Mouse (Mus musculus) liver, embryonic 15.5 days (tissue): ENCODE data around the gene Rtn4r. TPM values are rescaled to one million over a fixed set of nuclear protein-coding genes. Genes with fewer than 3 reads are reported as not detected.
A peak's percentile ranks its signal among the peaks of the same experiment; 100 is the strongest.

Source experiments
- ATAC-seq: fragments of 200-750 bp; cut with Nextera tagmentation; 2 replicates; pipeline ENCODE4 v1.8.0; 2017; ENCODE audit warnings: moderate number of reproducible peaks, mild to moderate bottlenecking, moderate library complexity; ENCODE audit not compliant: insufficient read depth
- H3K27ac ChIP-seq: fragments of 300-500 bp; sonication (generic); replicated peaks from 2 replicates; pipeline ENCODE4 v1.5.1; 2015; ENCODE audit warnings: mild to moderate bottlenecking, inconsistent platforms
- H3K27me3 ChIP-seq: fragments of 300-500 bp; sonication (generic); 2 replicates; pipeline ENCODE4 v1.6.1; 2015; ENCODE audit warnings: mild to moderate bottlenecking, inconsistent platforms
- H3K36me3 ChIP-seq: fragments of 300-500 bp; sonication (generic); replicated peaks from 2 replicates; pipeline ENCODE4 v1.6.1; 2015; ENCODE audit warnings: moderate library complexity, mild to moderate bottlenecking, inconsistent platforms
- H3K4me1 ChIP-seq: fragments of 300-500 bp; sonication (generic); replicated peaks from 2 replicates; pipeline ENCODE4 v1.6.1; 2015; ENCODE audit warnings: inconsistent platforms
- H3K4me2 ChIP-seq: fragments of 300-500 bp; sonication (generic); 2 replicates; pipeline ENCODE4 v1.6.1; 2015; ENCODE audit warnings: moderate library complexity, mild to moderate bottlenecking, inconsistent platforms
- H3K4me3 ChIP-seq: fragments of 300-500 bp; sonication (generic); replicated peaks from 2 replicates; pipeline ENCODE4 v1.5.1; 2015; ENCODE audit warnings: mild to moderate bottlenecking, inconsistent platforms
- H3K9ac ChIP-seq: fragments of 300-500 bp; sonication (generic); 2 replicates; pipeline ENCODE4 v1.6.1; 2015; ENCODE audit warnings: moderate library complexity, mild to moderate bottlenecking, inconsistent platforms
- H3K9me3 ChIP-seq: fragments of 300-500 bp; sonication (generic); replicated peaks from 2 replicates; pipeline ENCODE4 v1.6.1; 2016; ENCODE audit warnings: inconsistent platforms
- WGBS: fragments of 180-500 bp; shearing (Covaris S2); methylation state at CpG from one replicate; pipeline ENCODE4 v1.1.7; 2015; ENCODE audit warnings: mixed read lengths; ENCODE audit not compliant: insufficient replicate concordance; 5-methylcytosine and 5-hydroxymethylcytosine counted together
- polyA plus RNA-seq: library from polyadenylated mRNA; unstranded; fragments of >200 nt; fragmentation: Nextera tagmentation; extraction: Ambion mirVana; gene quantifications from 2 replicates; pipeline ENCODE4 v1.2.1, GENCODE M21; 2015

Rtn4r gene
- 0.33 and 0.47 TPM in 2 replicates for polyA plus RNA-seq

DNA sequence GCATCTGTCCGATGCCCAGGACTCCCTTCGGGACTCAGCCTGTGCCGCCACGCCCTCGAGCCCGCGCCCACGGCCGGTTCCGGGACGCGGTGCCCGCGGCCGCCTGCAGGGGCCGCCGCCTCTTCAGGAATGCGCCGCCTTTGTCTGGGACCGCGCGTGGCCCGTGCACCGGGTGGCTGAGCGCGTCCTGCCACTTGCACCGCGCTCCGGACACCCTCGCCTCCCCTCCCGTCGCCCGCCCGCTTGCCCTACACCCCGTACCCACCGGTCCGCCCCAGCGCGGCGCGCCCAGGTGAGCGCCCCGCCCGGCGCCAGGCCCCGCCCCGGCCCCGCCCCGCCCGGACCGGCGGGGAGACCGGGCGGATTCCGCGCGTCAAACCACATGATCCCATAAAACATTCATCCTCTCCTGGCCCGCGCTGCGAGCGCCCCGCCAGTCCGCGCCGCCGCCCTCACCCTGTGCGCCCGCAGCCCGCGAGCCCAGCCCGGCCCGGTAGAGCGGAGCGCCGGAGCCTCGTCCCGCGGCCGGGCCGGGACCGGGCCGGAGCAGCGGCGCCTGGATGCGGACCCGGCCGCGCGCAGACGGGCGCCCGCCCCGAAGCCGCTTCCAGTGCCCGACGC, at the start of gene Rtn4r:
Rtn4r (plus strand) TSS at position 402 of the 621 bp plus-strand sequence.
- H3K27me3 ChIP-seq = peaks cover 48% of the 10 kb centered on the region
- no peaks in the 10 kb centered on the region for H3K36me3 ChIP-seq
- H3K9ac ChIP-seq = no peak within 1 kb of the TSS
- no peaks in the 10 kb centered on the region for H3K9me3 ChIP-seq
- H3K4me1 ChIP-seq = peaks cover 14% of the 10 kb centered on the region; the same call in 1 of the 2 replicates
- peak within 1 kb of the TSS; percentile 75 for H3K4me2 ChIP-seq
- H3K4me3 ChIP-seq = peak within 1 kb of the TSS; percentile 57
- peak; percentile 53 for ATAC-seq
- no peak within 1 kb of the TSS for H3K27ac ChIP-seq
- WGBS = 1% methylated on average over 86 of the region's 96 CpGs

DNA sequence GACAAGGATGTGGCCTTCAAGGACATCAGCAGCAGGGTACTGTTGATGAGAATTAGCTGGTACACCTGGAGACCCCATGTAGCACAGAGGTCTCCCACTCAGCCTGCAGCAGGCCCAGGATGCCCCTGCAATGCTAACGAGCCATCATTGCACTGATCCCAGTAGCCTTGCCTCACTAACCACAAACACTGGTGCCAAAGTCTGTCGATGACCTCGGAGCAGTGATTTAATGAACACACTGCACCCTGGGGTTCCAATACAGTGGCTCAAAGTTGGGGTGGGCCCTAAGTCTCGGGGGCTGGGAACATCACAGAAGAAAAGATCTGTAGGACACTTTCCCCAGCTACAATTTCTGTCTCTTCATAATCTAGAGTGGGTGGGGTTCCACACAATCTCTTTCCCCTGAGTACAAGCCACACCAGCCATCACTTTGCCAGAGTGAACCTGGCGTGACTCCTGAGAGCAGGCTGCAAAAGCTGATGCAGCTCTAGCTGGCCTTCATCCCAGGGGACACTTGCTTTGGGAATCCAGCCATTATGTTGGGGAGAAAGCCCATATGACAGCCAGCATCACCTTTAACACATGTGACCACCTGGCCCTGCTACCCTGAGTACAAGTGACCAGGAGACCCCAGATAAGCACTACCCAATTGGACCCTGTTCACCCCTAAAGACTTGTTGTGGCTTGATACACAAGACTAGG, 49.0 kb upstream of the Rtn4r start:
- no peaks in the 10 kb centered on the region for H3K27me3 ChIP-seq
- 55% methylated on average over 5 of the region's 5 CpGs for WGBS
- H3K4me1 ChIP-seq = 0 out of 2 replicates have a peak, but pooled peaks cover 4% of the 10 kb centered on the region
- H3K4me3 ChIP-seq = no peak overlapping the region
- H3K4me2 ChIP-seq = no peak overlapping the region
- no peak for ATAC-seq
- no peaks in the 10 kb centered on the region for H3K36me3 ChIP-seq
- no peak overlapping the region for H3K27ac ChIP-seq
- no peaks in the 10 kb centered on the region for H3K9me3 ChIP-seq
- no peak overlapping the region for H3K9ac ChIP-seq

DNA sequence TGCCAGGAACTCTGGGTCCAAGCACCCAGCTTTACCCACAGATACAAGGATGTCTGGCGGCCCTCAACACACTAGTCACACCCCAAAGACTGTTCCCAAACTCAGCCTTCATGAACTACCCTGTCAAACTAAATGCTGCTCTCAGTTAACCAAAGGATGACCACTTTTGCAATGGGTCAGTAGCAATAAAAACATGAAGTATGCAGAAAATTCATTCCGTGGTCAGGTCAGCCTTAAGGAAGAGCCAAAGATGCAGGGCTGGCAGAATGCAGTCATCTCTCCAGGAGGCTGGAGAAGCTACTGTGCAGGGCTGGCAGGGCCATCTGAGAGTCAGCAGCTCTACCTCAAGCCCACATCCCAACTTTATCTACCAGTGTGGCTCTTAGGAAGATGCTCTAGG, 48.1 kb upstream of the Rtn4r start:
- Histone ChIP-seq H3K4me1 (0 out of 2 replicates have a peak, but pooled peaks cover 4% of the 10 kb centered on the region), H3K4me3 (no peak overlapping the region), H3K36me3 (no peaks in the 10 kb centered on the region), H3K4me2 (no peak overlapping the region), H3K9ac (no peak overlapping the region), H3K27me3 (no peaks in the 10 kb centered on the region), H3K9me3 (no peaks in the 10 kb centered on the region), H3K27ac (no peak overlapping the region)
- no peak for ATAC-seq
- 64% methylated on average over 2 of the region's 2 CpGs for WGBS

DNA sequence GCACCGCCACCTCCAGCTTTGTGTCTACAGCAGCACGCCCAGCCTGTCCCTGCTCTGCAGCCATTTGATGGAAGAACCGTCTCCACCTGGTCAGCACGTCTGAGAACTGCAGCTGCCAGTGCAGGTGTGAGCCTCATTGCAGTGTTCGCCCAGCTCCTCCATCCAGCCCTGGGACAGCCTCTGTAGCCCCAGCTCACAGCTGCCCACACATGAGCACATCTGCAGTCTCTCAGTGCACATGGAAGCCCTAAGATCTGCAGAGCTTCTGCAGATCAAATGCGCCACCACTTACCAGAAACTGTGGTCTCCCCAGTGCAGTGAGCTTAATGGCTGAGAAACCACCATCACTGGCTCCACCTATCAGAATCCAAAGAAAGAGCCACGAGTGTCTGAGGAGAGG, 47.3 kb upstream of the Rtn4r start:
- Histone ChIP-seq H3K4me1 (0 out of 2 replicates have a peak, but pooled peaks cover 4% of the 10 kb centered on the region), H3K4me3 (no peak overlapping the region), H3K4me2 (no peak overlapping the region), H3K27me3 (no peaks in the 10 kb centered on the region), H3K9ac (no peak overlapping the region), H3K9me3 (no peaks in the 10 kb centered on the region), H3K36me3 (no peaks in the 10 kb centered on the region), H3K27ac (no peak overlapping the region)
- WGBS = 71% methylated on average over 7 of the region's 7 CpGs
- no peak for ATAC-seq

DNA sequence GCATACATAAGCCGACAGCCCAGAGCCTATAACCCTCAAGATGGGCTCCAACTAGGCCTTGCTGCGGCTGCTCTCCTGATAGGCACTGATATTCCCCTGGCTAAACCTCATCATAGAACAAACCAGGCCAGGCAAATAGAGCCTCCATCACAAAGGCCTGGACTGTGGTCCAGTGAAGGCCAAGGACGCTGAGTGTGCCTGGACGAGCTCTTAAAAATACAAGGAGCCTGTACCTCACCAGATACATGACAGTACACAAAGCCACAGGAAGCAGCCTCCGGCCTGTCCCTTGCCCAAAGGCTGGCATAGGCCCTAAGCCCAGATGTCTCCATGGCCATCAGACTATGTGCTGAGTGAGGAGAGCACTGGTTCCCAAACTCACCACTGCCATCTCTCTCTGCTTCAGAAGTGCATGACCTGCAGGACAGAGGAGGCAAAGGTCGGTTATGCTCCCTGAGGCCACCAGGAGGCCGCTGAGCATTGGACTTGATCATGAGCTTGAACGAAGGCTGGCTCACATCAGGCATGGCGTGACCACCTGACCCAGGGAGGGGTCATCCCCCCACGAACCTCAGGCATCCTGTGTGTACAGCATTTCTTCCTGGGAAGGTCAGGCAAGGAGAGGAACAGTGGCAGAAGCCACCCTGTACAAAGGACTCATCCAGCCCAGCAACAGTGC, 46.2 kb upstream of the Rtn4r start:
- Histone ChIP-seq H3K9ac (no peak overlapping the region), H3K9me3 (no peaks in the 10 kb centered on the region), H3K4me3 (no peak overlapping the region), H3K4me2 (no peak overlapping the region), H3K4me1 (0 out of 2 replicates have a peak, but pooled peaks cover 4% of the 10 kb centered on the region), H3K27me3 (no peaks in the 10 kb centered on the region), H3K36me3 (no peaks in the 10 kb centered on the region), H3K27ac (no peak overlapping the region)
- no peak for ATAC-seq
- WGBS = 56% methylated on average over 10 of the region's 10 CpGs

DNA sequence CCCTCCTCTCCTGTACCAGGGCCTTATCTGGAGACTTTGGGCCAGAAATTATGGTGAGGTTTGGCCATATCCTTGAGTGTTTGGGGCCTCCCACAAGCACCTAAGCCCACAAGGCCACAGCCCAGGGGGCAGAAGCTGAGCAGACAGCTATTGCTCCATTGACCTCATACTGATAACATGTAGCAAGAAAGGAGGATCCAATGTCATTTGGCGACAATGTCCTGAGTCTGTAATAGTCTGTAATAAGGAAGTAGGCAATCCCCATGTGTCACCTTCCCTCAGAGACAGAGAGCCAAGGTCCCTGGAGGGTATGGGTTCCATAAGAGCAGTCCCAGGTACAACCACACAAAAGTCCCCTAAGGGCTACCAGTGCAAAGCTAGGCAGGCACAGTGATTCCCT, 45.2 kb upstream of the Rtn4r start:
- H3K36me3 ChIP-seq = no peaks in the 10 kb centered on the region
- 0 out of 2 replicates have a peak, but pooled peaks cover 4% of the 10 kb centered on the region for H3K4me1 ChIP-seq
- no peaks in the 10 kb centered on the region for H3K9me3 ChIP-seq
- H3K27me3 ChIP-seq = peaks cover 2% of the 10 kb centered on the region
- WGBS = 21% methylated on average over 1 of the region's 1 CpGs
- no peak for ATAC-seq
- H3K9ac ChIP-seq = no peak overlapping the region
- H3K27ac ChIP-seq = no peak overlapping the region
- H3K4me2 ChIP-seq = no peak overlapping the region
- no peak overlapping the region for H3K4me3 ChIP-seq

DNA sequence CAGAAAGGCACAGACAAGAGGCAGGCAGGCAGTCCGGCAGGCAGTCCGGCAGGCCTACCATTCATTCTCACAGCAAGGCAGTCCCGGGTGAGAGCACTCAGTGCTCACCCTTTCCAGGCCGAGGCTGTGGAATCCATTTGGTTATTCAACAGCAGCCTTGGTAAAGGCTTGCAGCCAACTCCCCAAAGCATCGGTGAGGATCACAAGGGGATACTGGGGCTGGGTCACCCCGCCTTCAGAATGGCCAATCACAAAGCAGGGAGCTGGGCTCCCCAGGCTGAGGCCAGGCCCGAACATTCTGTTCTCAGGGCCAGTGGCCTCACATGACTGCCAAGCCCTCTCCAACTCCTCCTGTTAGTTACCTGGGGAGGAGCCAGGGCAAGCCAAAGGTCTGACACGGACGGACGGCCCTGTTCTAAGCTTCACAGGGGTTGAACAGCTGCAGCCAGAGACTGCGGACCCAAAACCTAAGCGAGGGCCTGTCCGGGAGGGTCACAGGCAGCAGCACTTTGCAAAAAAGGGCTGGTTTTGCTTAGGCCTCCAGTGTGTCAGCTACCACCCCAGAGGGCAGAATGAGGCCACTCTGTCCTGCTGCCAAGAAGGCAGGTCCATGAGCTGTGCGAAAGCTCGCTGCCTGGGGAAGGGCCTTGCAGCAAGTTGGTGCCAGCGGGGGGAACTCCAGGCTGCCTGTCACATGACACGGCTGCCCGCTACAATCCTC, 44.1 kb upstream of the Rtn4r start:
- H3K4me3 ChIP-seq = no peak overlapping the region
- no peak overlapping the region for H3K9ac ChIP-seq
- peaks cover 13% of the 10 kb centered on the region for H3K27me3 ChIP-seq
- no peaks in the 10 kb centered on the region for H3K36me3 ChIP-seq
- H3K27ac ChIP-seq = no peak overlapping the region
- no peak for ATAC-seq
- no peak overlapping the region for H3K4me2 ChIP-seq
- H3K9me3 ChIP-seq = no peaks in the 10 kb centered on the region
- H3K4me1 ChIP-seq = 0 out of 2 replicates have a peak, but pooled peaks cover 4% of the 10 kb centered on the region
- WGBS = 79% methylated on average over 18 of the region's 18 CpGs

DNA sequence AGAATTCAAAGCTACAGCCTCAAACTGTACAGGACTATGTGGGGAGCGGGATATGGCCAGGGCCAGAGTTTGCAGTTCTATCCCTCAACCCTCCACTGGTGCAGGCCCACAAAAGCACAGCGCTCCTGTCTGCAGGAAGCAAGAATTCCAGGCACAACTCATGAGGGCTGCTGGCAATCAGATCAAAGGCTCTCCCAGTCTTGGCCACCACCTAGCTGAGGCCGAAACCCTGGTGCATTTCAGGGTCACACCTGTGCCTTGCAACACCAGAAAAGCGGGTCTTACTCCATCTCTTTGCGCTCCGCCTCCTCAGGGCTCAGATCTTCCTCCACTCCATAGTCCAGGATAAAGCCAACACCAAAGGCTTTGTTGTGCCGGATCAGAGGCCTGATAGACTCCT, 43.2 kb upstream of the Rtn4r start:
- Histone ChIP-seq H3K27ac (no peak overlapping the region), H3K4me2 (no peak overlapping the region), H3K4me1 (peaks cover 11% of the 10 kb centered on the region), H3K27me3 (peaks cover 22% of the 10 kb centered on the region), H3K36me3 (no peaks in the 10 kb centered on the region), H3K9ac (no peak overlapping the region), H3K4me3 (no peak overlapping the region), H3K9me3 (no peaks in the 10 kb centered on the region)
- no peak for ATAC-seq
- 75% methylated on average over 7 of the region's 7 CpGs for WGBS

DNA sequence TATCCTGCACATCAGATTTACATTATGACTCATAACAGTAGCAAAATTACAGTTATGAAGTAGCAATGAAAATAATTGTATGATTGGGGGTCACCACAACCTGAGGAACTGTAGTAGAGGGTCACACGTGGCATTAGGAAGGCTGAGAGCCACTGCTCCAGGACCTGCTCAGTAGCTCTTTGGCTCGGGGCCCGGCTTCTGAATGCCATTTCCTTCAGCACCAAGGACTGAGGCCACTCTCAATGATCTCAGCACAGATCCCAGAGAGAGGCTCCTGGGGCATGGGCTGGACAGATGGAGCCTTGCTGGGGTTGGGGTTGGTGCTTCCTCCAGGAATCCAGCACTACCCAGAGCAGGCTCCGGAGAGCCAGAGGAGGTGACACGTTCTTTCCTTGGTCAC, 40.3 kb upstream of the Rtn4r start:
- Histone ChIP-seq H3K4me1 (peaks cover 12% of the 10 kb centered on the region), H3K9me3 (no peaks in the 10 kb centered on the region), H3K27ac (no peak overlapping the region), H3K4me3 (no peak overlapping the region), H3K9ac (no peak overlapping the region), H3K4me2 (no peak overlapping the region), H3K36me3 (no peaks in the 10 kb centered on the region), H3K27me3 (peaks cover 30% of the 10 kb centered on the region)
- WGBS = 66% methylated on average over 5 of the region's 5 CpGs
- ATAC-seq = no peak

DNA sequence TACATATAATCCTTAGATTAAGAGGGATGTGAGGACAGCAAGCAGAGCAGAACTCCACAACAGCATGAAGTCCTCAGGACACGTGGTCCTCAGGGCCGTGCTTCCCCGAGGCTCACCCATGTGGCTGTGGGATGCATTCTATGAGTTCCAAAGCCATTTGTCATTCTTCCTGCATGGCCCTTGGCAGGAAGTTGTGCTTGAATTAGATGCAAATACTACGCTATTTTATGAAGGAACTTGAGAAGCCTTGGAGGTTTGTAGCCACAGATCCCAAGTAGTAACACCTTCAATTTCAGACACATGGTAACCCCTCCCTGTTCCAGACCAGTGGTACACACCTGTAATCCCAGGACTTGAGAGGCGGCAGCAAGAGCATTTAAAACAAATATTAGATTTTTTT, 31.1 kb upstream of the Rtn4r start:
- Histone ChIP-seq H3K4me3 (no peak overlapping the region), H3K9me3 (no peaks in the 10 kb centered on the region), H3K9ac (no peak overlapping the region), H3K4me2 (no peak overlapping the region), H3K27ac (no peak overlapping the region), H3K36me3 (no peaks in the 10 kb centered on the region), H3K27me3 (no peaks in the 10 kb centered on the region), H3K4me1 (no peaks in the 10 kb centered on the region)
- WGBS = 33% methylated on average over 5 of the region's 5 CpGs
- no peak for ATAC-seq

DNA sequence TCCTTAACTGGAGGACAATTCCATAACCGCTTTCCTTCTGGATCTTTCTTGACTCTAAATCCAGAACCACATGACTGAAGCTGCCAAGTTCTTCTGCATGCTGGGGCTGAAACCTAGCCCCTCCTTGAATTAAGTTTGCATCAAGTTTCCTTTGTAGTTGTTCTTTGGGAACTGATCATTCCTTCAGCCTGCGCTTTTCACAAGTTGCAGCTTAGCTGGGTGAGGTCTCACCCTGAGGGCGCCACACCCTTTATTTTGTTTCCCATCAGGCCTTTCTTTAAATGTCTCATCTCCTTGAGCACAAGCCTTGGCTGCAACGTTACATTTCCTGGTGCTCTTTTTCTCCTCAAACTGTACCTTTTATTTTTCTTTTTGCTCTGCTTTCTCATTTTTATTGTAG, 24.6 kb upstream of the Rtn4r start:
- Histone ChIP-seq H3K9ac (no peak overlapping the region), H3K27ac (no peak overlapping the region), H3K9me3 (no peaks in the 10 kb centered on the region), H3K27me3 (no peaks in the 10 kb centered on the region), H3K4me3 (no peak overlapping the region), H3K4me2 (no peak overlapping the region), H3K4me1 (no peaks in the 10 kb centered on the region), H3K36me3 (no peaks in the 10 kb centered on the region)
- no peak for ATAC-seq
- WGBS = 58% methylated on average over 4 of the region's 4 CpGs
